Mouse (Mus musculus): ENCODE measurements around the gene Pcolce2. TPM values are rescaled to one million over a fixed set of nuclear protein-coding genes. Genes with fewer than 3 reads are reported as not detected.
A peak's percentile ranks its signal among the peaks of the same experiment; 100 is the strongest.

The Pcolce2 gene
- total and polyA plus RNA-seq, 2 experiments from 2014 or later, result 2.6 to 3.4 TPM

- ATAC-seq (ENCODE audit: insufficient read depth, low read depth) (no peak), DNase-seq (ENCODE audit: low spot score) (no peak)
- H3K27ac ChIP-seq (ENCODE audit: low read depth), result no peak overlapping the region
- no peaks in the 10 kb centered on the region for H3K9me3 ChIP-seq (replicated peaks; ENCODE audit: control insufficient read depth, low read length)
- H3K4me2 ChIP-seq (ENCODE audit: low read depth, low read length), result no peak overlapping the region
- H3K9ac ChIP-seq (replicated peaks; ENCODE audit: low read depth, low read length), result no peak overlapping the region
- peaks cover 14% of the 10 kb centered on the region for H3K36me3 ChIP-seq (replicated peaks; ENCODE audit: control insufficient read depth, insufficient read depth, low read length)
- no peak overlapping the region for H3K4me3 ChIP-seq (ENCODE audit: low read depth, low read length)
- no peaks in the 10 kb centered on the region for H3K4me1 ChIP-seq (ENCODE audit: control insufficient read depth, insufficient read depth)
- no peaks in the 10 kb centered on the region for H3K27me3 ChIP-seq (ENCODE audit: control insufficient read depth, insufficient read depth, low read length)
- no peak for TF ChIP-seq EP300 (IDR thresholded peaks at IDR 0.05; ENCODE audit: low read depth)
- no peak for TF ChIP-seq CTCF (IDR thresholded peaks at IDR 0.05; ENCODE audit: low read depth)
These were observed 71.5 kb downstream of the Pcolce2 start for GRCm38 (mm10) chr9:95708943-95709342.

GRCm38 (mm10) chr9:95712574-95712973 is 75.2 kb downstream of the Pcolce2 start:
- TF ChIP-seq EP300 (IDR thresholded peaks at IDR 0.05; ENCODE audit: low read depth) (no peak), CTCF (IDR thresholded peaks at IDR 0.05; ENCODE audit: low read depth) (no peak)
- ATAC-seq (ENCODE audit: insufficient read depth, low read depth) (no peak), DNase-seq (ENCODE audit: low spot score) (no peak)
- Histone ChIP-seq H3K9ac (replicated peaks; ENCODE audit: low read depth, low read length) (no peak overlapping the region), H3K4me1 (ENCODE audit: control insufficient read depth, insufficient read depth) (no peaks in the 10 kb centered on the region), H3K9me3 (replicated peaks; ENCODE audit: control insufficient read depth, low read length) (no peaks in the 10 kb centered on the region), H3K36me3 (replicated peaks; ENCODE audit: control insufficient read depth, insufficient read depth, low read length) (peaks cover 14% of the 10 kb centered on the region), H3K4me3 (ENCODE audit: low read depth, low read length) (no peak overlapping the region), H3K4me2 (ENCODE audit: low read depth, low read length) (no peak overlapping the region), H3K27me3 (ENCODE audit: control insufficient read depth, insufficient read depth, low read length) (no peaks in the 10 kb centered on the region), H3K27ac (ENCODE audit: low read depth) (no peak overlapping the region)
- WGBS, result 43% methylated on average over 8 of the region's 8 CpGs

DNA sequence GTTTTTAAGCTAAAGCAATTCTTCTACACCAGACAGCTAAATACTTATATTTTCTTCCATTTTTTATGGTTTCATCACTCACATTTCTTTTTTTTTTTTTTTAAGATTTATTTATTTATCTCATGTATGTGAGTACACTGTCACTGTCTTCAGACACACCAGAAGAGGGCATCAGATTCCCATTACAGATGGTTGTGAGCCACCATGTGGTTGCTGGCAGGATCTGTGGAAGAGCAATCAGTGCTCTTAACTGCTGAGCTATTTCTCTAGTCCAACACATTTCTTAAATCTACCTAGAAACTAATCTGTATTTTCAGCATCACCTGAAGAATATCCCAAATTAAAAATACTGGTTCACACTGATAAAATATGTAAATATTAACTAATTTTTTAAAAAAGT is 98.8 kb downstream of the Pcolce2 start:
- TF ChIP-seq EP300 (IDR thresholded peaks at IDR 0.05; ENCODE audit: low read depth) (no peak), CTCF (IDR thresholded peaks at IDR 0.05; ENCODE audit: low read depth) (0 out of 2 replicates have a peak, but pooled peaks have one; percentile 6)
- Histone ChIP-seq H3K9ac (replicated peaks; ENCODE audit: low read depth, low read length) (no peak overlapping the region), H3K36me3 (replicated peaks; ENCODE audit: control insufficient read depth, insufficient read depth, low read length) (0 out of 2 replicates have a peak, but pooled peaks cover 8% of the 10 kb centered on the region), H3K27ac (ENCODE audit: low read depth) (no peak overlapping the region), H3K4me1 (ENCODE audit: control insufficient read depth, insufficient read depth) (no peaks in the 10 kb centered on the region), H3K4me2 (ENCODE audit: low read depth, low read length) (no peak overlapping the region), H3K9me3 (replicated peaks; ENCODE audit: control insufficient read depth, low read length) (no peaks in the 10 kb centered on the region), H3K27me3 (ENCODE audit: control insufficient read depth, insufficient read depth, low read length) (no peaks in the 10 kb centered on the region), H3K4me3 (ENCODE audit: low read depth, low read length) (no peak overlapping the region)
- no peak for ATAC-seq (ENCODE audit: insufficient read depth, low read depth)
- DNase-seq (ENCODE audit: low spot score), result no peak

GRCm38 (mm10) chr9:95744845-95745613 is 107.6 kb downstream of the Pcolce2 start:
- Histone ChIP-seq H3K36me3 (replicated peaks; ENCODE audit: control insufficient read depth, insufficient read depth, low read length) (no peaks in the 10 kb centered on the region), H3K9ac (replicated peaks; ENCODE audit: low read depth, low read length) (no peak overlapping the region), H3K4me3 (ENCODE audit: low read depth, low read length) (no peak overlapping the region), H3K9me3 (replicated peaks; ENCODE audit: control insufficient read depth, low read length) (no peaks in the 10 kb centered on the region), H3K27ac (ENCODE audit: low read depth) (no peak overlapping the region), H3K4me2 (ENCODE audit: low read depth, low read length) (no peak overlapping the region), H3K27me3 (ENCODE audit: control insufficient read depth, insufficient read depth, low read length) (no peaks in the 10 kb centered on the region), H3K4me1 (ENCODE audit: control insufficient read depth, insufficient read depth) (no peaks in the 10 kb centered on the region)
- ATAC-seq (ENCODE audit: insufficient read depth, low read depth) (no peak), DNase-seq (ENCODE audit: low spot score) (no peak)
- 73% methylated on average over 7 of the region's 7 CpGs for WGBS
- TF ChIP-seq CTCF (IDR thresholded peaks at IDR 0.05; ENCODE audit: low read depth) (no peak), EP300 (IDR thresholded peaks at IDR 0.05; ENCODE audit: low read depth) (no peak)

DNA sequence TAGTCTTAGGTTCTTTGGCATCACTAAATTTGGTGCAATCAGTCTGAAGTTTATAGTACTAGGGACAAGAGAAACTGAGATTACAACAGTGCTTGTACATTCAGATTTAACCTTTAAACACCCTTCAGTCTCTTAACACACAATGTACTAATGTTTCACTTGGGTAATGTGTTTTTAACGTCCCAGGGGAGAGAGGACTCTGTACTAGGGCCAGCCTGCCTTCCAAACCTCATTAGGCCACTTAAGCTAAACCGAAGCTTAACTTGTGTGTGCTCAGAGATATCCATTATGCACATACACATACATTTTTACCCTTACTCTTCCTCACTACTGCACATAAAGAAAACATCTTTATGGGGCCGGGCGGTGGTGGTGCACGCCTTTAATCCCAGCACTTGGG is 109.9 kb downstream of the Pcolce2 start:
- H3K9me3 ChIP-seq (replicated peaks; ENCODE audit: control insufficient read depth, low read length), result no peaks in the 10 kb centered on the region
- H3K27me3 ChIP-seq (ENCODE audit: control insufficient read depth, insufficient read depth, low read length), result peaks cover 10% of the 10 kb centered on the region; the same call in 1 of the 2 replicates
- no peaks in the 10 kb centered on the region for H3K36me3 ChIP-seq (replicated peaks; ENCODE audit: control insufficient read depth, insufficient read depth, low read length)
- WGBS, result 79% methylated on average over 5 of the region's 5 CpGs
- no peak overlapping the region for H3K4me2 ChIP-seq (ENCODE audit: low read depth, low read length)
- ATAC-seq (ENCODE audit: insufficient read depth, low read depth), result no peak
- DNase-seq (ENCODE audit: low spot score), result no peak
- no peaks in the 10 kb centered on the region for H3K4me1 ChIP-seq (ENCODE audit: control insufficient read depth, insufficient read depth)
- H3K9ac ChIP-seq (replicated peaks; ENCODE audit: low read depth, low read length), result no peak overlapping the region
- no peak overlapping the region for H3K27ac ChIP-seq (ENCODE audit: low read depth)
- TF ChIP-seq EP300 (IDR thresholded peaks at IDR 0.05; ENCODE audit: low read depth) (no peak), CTCF (IDR thresholded peaks at IDR 0.05; ENCODE audit: low read depth) (no peak)
- no peak overlapping the region for H3K4me3 ChIP-seq (ENCODE audit: low read depth, low read length)

Other genes starting within 250 kb of the Pcolce2 start
- gene Chst2, start 230.9 kb upstream of the Pcolce2 start, total RNA-seq (2014; rRNA removed; ENCODE audit: low replicate concordance), result 2.6 and 2.8 TPM in 2 replicates
- 0.85 and 0.93 TPM in 2 replicates for gene Chst2, start 230.9 kb upstream of the Pcolce2 start, polyA plus RNA-seq (2015; fragmentation: Nextera tagmentation; extraction: Ambion mirVana)
- gene U2surp, start 125.6 kb upstream of the Pcolce2 start, total RNA-seq (2014; rRNA removed; ENCODE audit: low replicate concordance), result 22.2 and 27.6 TPM in 2 replicates
- 71.9 and 72.1 TPM in 2 replicates for gene U2surp, start 125.6 kb upstream of the Pcolce2 start, polyA plus RNA-seq (2015; fragmentation: Nextera tagmentation; extraction: Ambion mirVana)
- gene Paqr9, start 77.9 kb upstream of the Pcolce2 start, total RNA-seq (2014; rRNA removed; ENCODE audit: low replicate concordance), result 6.3 and 9.5 TPM in 2 replicates
- gene Paqr9, start 77.9 kb upstream of the Pcolce2 start, polyA plus RNA-seq (2015; fragmentation: Nextera tagmentation; extraction: Ambion mirVana), result 5.7 and 5.8 TPM in 2 replicates
- gene Trpc1, start 112.8 kb downstream of the Pcolce2 start, total RNA-seq (2014; rRNA removed; ENCODE audit: low replicate concordance), result 5.9 and 7.6 TPM in 2 replicates
- gene Trpc1, start 112.8 kb downstream of the Pcolce2 start, polyA plus RNA-seq (2015; fragmentation: Nextera tagmentation; extraction: Ambion mirVana), result 2.2 and 2.3 TPM in 2 replicates
- gene Pls1, start 207.7 kb downstream of the Pcolce2 start, total RNA-seq (2014; rRNA removed; ENCODE audit: low replicate concordance), result not detected in 2 replicates
- 0.11 TPM in 2 replicates for gene Pls1, start 207.7 kb downstream of the Pcolce2 start, polyA plus RNA-seq (2015; fragmentation: Nextera tagmentation; extraction: Ambion mirVana)
- 13.0 and 15.9 TPM in 2 replicates for gene Atr, start 220.0 kb downstream of the Pcolce2 start, total RNA-seq (2014; rRNA removed; ENCODE audit: low replicate concordance)
- gene Atr, start 220.0 kb downstream of the Pcolce2 start, polyA plus RNA-seq (2015; fragmentation: Nextera tagmentation; extraction: Ambion mirVana), result 4.9 and 5.6 TPM in 2 replicates

All from heart, postnatal 0 days (tissue).